Mouse (Mus musculus) bone marrow macrophage, adult 2 months (primary cell): ENCODE results near the gene Krtap28-13.

Experiments used
- CTCF ChIP-seq: IDR thresholded peaks from 2 replicates; pipeline ENCODE4 v1.5.1; 2012; ENCODE audit warnings: low read depth, mild to moderate bottlenecking, low read length, moderate library complexity
- POLR2A ChIP-seq: IDR thresholded peaks from 2 replicates; pipeline ENCODE4 v1.6.1; 2012; ENCODE audit warnings: mild to moderate bottlenecking, low read depth, low read length, borderline replicate concordance

DNA sequence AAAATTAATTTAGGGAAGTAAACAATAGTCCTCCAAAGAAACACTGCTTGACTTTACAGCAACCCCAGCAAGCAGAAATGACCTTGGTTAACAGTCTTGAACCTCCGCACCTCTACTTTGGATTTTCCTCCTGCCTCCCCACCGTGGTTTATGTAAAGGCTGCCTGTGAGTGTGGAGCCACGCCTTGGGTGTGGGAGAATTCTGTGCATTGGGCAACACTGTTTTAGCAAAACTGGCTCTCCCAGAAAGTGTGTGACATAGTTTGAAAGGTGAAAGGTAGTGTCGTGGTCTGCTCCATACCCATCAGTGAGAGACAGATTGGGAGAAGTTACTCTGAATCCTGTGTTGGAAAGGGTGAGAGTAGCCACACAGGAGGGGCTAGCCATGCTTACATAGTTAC, 21.6 kb upstream of the Krtap28-13 start:
- TF ChIP-seq POLR2A (no peak), CTCF (no peak)
